Mouse (Mus musculus): ENCODE data around the gene Stt3a.

Gene Stt3a

GRCm38 (mm10) chr9:36767203-36768143 lies at the start of gene Stt3a:
Stt3a (minus strand) TSS chr9:36767679.
- DNase-seq (ENCODE audit: low read depth, low spot score) = peak; percentile 100

- no peak for DNase-seq (ENCODE audit: low read depth, low spot score)
Measured at GRCm38 (mm10) chr9:36814486-36814885, 47.0 kb upstream of the Stt3a start.

GRCm38 (mm10) chr9:36808126-36808785 lies 40.8 kb upstream of the Stt3a start:
- no peak for DNase-seq (ENCODE audit: low read depth, low spot score)

DNA sequence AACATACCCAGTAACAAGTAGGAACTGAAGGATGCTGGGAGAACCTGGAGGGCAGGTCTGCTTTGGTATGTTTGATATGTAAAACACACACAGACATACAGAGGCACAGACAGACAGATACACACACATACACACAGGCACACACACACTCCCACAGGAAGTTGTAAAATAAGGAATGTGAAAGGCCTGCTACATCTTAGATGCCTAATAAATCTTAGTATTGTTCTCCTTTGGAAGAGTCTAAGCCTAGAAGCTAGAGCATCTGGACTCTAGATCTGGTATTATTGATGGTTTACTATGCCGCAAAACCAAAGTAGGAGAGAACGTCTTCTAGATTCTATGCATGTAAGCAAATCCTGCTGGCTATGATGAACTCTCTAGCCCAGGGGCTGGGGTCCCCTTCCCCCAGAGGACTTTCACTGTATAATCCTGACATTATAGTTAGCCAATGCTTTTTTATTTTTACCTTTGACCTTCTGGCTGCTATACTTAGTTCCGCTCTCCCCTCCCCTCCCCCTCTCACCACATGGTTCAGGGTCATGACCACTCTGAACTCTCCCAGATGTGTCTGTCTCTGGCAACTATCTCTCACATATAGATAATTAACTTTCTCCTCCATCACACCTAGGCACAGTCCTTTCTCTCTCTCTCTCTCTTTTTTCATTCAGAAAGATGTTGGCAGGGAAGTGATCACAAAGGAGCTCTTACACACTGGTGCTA lies 37.9 kb upstream of the Stt3a start:
- DNase-seq (ENCODE audit: low read depth, low spot score) = no peak

- no peak for DNase-seq (ENCODE audit: low read depth, low spot score)
Measured at GRCm38 (mm10) chr9:36803926-36804325, 36.4 kb upstream of the Stt3a start.

- DNase-seq (ENCODE audit: low read depth, low spot score) = no peak
Measured at GRCm38 (mm10) chr9:36803386-36803785, 35.9 kb upstream of the Stt3a start.

- no peak for DNase-seq (ENCODE audit: low read depth, low spot score)
Measured at GRCm38 (mm10) chr9:36802951-36803350, 35.5 kb upstream of the Stt3a start.

DNA sequence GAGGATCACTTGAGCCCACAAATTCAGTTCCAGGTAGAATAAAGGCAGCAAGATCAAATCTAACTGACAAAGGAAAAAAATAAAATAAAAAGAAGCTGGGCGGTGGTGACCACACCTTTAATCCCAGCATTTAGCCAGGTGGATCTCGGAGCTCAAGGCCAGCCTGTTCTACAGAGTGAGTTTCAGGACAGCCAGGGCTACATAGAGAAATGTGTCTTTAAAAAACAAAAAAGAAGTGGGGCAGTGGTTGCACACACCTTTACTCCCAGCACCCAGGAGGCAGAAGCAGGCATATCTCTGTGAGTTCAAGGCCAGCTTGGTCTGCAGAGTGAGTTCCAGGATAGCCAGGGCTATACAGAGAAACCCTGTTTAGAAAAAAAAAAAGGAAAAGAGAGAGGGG lies 34.5 kb upstream of the Stt3a start:
- no peak for DNase-seq (ENCODE audit: low read depth, low spot score)

GRCm38 (mm10) chr9:36796781-36797555 lies 29.5 kb upstream of the Stt3a start, which contains the start of gene Ei24:
Ei24 (minus strand) TSS chr9:36797393.
- peak; percentile 82 for DNase-seq (ENCODE audit: low read depth, low spot score)

GRCm38 (mm10) chr9:36796224-36796623 lies 28.7 kb upstream of the Stt3a start:
- DNase-seq (ENCODE audit: low read depth, low spot score) = no peak

GRCm38 (mm10) chr9:36795556-36795955 lies 28.1 kb upstream of the Stt3a start:
- no peak for DNase-seq (ENCODE audit: low read depth, low spot score)

DNA sequence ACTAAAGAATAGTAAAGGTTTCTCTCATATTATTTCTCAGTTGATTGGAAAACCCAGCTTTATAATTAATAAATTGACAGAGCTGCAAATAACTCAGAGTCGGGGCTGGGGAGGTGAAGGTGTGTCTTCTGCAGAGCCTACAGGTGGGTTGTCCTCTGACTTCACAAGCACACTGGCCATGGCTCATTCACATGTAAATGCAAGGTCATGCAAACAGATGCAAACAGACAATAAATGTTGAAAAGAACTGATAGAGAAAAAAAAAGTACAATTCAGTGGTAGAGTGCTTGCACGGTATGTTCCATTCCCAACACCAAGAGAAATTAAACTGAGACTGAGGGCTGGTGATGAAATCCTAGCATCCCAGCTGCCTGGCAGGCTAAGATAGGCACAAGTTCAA lies 27.0 kb upstream of the Stt3a start:
- no peak for DNase-seq (ENCODE audit: low read depth, low spot score)

- DNase-seq (ENCODE audit: low read depth, low spot score) = no peak
Measured at GRCm38 (mm10) chr9:36792191-36792590, 24.7 kb upstream of the Stt3a start.

DNA sequence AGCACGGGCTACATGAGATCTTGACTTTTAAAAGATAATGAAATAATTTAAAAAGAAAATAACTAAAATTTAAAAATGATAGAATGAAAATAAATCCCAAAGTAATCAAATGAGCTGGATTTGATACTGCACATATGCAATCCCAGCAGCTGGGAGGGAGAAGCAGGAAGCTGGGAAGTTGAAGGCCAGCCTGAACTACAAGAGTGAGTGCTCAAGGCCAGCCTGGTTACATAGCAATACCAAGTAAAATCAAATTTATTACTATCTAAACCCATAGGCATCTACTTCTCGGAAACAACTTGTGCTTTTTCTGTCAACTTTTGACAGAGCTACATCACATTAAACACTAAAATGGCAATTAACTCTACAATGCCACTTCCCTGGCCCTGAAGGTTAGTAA lies 16.4 kb upstream of the Stt3a start:
- DNase-seq (ENCODE audit: low read depth, low spot score) = no peak

DNA sequence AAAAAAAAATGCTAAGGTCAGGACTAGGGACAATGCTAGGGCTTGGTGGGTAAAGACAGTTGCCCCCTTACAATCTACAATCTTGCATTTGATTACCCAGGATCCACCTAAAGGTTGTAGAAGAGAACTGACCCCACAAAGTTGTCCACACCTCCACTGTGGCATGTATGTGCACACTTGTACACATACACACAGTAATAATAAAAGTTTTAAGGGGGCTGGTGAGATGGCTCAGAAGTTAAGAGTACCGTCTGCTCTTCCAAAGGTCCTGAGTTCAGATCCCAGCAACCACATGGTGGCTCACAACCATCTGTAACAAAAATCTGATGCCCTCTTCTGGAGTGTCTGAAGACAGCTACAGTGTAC lies 1.6 kb upstream of the Stt3a start:
- DNase-seq (ENCODE audit: low read depth, low spot score) = no peak

DNA sequence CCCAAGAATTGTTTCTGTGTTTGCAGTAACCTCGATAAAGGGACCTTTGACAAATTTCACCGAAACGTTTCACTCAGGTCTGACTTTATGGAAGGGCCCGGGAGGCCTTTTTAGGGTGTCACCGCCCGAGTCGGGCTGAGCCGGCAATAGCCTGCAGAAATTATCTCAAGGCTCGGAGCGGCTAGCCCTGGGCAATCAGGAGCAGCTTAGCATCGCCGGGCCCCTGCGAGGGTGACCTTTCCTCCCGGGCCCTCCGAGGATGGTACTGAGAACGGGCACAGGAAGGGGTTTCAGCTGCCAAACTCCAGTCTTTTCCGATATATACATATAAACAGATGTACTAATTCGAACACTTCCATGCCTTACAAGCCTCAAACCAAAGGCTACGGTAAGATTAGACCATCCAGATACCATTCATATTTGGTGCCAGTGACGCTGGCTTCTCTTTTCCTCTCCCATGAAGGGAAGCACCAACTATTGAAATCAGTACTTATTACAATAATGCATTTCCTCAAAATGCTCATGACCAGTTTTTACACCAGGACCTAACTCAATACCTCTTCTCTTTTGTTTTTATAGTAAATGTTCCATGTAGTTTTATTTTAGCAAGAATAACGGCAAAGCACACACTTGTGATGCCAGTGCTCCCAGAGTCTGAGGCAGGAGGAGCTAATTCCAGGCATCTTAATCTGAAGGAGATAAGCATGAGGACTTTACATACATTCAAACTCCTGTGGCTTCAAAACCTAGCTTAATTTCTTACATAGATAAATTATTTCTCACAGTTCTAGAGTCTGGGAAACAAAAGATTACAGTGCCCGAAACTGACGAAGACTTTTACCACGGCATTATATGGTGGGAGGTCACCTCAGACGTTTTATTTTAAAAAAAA lies 923 bp upstream of the Stt3a start:
- DNase-seq (ENCODE audit: low read depth, low spot score) = no peak

- DNase-seq (ENCODE audit: low read depth, low spot score) = no peak
Measured at GRCm38 (mm10) chr9:36764378-36764777, 3.1 kb downstream of the Stt3a start.

GRCm38 (mm10) chr9:36727034-36727755 lies 40.3 kb downstream of the Stt3a start, which contains the start of gene Chek1:
Chek1 (minus strand) TSS chr9:36727065.
- DNase-seq (ENCODE audit: low read depth, low spot score) = peak; percentile 6

GRCm38 (mm10) chr9:36726131-36727033 lies 41.1 kb downstream of the Stt3a start:
- peak; percentile 95 for DNase-seq (ENCODE audit: low read depth, low spot score)
